Mouse (Mus musculus): ENCODE results near the gene Chit1.

The Chit1 gene

GRCm38 (mm10) chr1:134110979-134111378 is at the start of gene Chit1:
Gene Chit1, plus strand, starts transcription at chr1:134111242.
- DNase-seq (ENCODE audit: low read depth, low spot score), result no peak

- DNase-seq (ENCODE audit: low read depth, low spot score), result no peak
Observed at GRCm38 (mm10) chr1:134061915-134062314, 49.1 kb upstream of the Chit1 start.

DNA sequence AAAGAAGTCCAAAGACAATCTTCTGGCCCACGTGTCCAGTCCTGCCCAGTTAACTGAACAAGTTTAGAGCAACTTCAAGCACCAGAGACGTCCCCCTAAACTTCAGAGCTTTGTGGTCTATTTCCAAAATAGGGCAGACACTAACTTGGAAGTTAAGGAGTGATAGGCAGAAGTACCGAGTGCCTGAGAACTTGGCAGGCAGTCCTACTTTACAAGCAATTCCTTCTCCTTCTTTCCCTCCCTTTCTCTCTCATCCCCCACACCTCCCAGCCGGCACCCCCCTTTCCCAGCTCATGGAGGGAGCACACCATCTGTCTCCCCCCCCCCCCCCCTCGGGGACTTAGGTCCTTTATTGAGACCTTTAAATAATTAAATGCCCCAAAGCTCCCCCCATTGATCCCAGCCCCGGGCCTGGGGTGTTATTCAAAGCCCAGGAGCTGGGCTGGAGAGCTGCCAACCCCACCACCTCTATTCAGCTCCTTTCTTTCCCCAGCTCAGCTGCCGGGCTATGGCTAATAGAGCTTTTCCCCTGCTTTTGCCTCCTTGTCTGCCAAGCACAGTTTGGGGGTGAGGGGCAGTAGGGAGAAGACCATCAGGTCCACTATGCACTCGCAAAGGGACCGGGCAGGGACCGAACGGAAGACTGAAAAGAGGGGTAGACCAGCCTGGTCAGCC is 48.5 kb upstream of the Chit1 start:
- no peak for DNase-seq (ENCODE audit: low read depth, low spot score)

DNA sequence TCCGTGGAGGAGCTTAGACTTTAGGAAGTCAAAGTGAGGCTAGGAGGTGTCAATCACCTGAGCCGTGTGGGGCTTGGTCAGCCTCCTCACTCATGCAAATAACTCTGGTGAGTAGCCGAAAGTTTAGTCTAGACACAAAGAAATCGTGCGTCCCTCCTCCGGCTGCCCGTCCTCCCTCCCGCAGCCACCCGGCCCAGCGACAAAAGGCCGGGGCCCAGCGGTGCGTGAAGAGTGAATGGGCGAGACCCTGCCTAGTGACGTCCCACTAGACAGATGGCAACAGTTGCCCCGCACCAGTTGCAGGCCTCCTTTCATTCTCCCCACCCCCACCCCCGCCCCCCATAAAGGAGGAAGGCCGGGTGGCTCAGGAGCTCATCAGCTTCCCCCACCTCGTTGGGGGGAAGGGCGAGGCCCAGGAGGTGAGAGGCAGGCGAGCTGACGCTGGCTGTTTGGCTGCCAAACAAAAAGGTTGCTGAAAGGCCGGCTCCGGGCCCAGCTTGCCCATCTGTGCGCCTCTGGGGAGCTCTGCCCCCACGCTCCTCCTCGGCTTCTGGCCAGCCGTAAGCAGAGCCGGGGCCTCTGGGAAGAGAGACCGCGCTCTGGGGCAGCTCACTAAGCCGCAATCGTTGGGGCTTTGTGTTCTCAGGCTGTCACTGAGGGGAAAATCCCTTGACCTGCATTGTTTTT is 47.8 kb upstream of the Chit1 start:
- DNase-seq (ENCODE audit: low read depth, low spot score), result no peak

DNA sequence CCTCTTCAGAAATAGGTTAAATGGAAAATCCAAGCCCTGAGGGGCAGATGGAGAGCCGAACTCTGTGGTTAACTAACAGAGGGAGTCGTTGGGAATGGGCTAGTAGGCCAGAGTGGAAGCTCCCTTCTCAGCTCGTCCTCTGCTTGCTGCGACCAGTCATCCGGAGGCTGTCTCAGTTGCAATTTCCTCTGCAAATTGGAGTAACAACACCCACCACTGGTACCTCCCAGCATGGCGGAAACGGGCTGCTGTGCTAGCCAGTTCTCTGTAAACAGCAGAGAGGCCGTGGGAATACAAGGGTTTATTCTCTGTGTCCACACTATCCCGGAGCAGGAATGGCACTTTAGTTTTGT is 47.3 kb upstream of the Chit1 start:
- no peak for DNase-seq (ENCODE audit: low read depth, low spot score)

DNA sequence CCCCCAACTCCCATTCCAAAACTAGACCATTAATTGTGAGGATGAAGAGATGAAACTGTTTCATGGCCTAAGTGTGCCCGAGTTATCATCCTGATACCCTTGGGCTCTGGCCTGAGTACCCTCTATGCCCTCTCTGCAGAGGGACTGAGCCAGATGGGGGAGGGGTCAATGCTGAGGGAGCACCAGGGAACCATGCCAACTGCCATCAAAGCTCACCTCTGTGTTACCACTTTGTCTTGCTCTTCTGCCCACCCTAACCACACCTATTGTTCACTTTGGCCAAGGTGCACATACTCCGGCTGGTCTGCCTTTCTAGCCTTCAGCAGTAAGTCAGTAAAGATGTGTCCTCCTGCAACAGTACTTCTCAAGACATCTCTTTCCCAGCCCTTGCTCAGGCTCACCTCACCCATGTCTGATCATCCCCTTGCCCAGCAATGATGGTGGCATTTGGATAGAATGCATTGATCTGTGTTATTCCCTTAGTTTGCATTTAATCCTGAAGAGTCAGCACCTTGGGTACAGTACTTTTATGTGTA is 46.7 kb upstream of the Chit1 start:
- no peak for DNase-seq (ENCODE audit: low read depth, low spot score)

DNA sequence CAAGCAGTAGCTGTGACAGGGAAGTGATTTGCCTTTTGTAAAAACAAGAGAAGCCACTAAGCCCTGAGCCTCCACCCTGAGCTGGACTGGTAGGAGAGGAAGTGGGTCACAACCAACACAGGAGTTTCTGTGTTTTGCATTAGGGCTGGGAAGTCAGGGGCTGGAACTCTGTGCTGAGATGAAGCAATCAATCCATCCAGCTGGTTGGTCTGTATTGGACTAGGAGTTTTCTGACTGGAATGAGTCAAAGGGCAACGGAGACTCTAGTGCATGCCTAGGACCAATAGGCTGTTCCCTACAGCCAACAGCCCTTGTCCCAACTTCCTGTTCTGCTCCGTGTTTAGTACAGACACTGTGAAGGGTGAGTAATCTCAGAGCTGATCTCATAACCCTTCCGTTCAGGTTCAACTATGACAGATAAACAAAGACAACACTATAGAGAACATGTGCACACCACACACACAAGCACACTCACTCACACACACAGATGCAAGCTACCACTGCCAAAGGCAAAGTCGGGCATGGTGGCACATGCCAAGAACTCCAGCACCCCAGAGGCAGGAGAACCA is 45.7 kb upstream of the Chit1 start:
- no peak for DNase-seq (ENCODE audit: low read depth, low spot score)

DNA sequence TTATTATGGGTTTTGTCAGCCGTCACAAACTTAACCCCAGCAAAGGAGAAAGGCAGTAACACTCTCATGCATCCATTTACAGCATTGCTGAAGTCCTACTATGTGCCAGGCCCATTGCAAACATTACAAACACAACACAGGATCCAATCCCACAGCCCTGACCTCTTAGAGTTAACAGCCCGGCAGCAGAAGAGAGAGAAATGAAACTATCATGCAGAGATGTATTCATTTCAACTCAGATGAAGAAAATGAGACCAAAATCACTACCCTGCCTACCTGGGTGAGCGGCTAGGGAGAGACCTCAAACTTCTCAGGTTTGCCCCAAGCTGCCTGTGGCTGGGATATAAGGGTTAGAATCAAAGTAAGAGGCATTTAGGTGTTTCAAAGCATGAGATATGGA is 44.5 kb upstream of the Chit1 start:
- DNase-seq (ENCODE audit: low read depth, low spot score), result no peak

DNA sequence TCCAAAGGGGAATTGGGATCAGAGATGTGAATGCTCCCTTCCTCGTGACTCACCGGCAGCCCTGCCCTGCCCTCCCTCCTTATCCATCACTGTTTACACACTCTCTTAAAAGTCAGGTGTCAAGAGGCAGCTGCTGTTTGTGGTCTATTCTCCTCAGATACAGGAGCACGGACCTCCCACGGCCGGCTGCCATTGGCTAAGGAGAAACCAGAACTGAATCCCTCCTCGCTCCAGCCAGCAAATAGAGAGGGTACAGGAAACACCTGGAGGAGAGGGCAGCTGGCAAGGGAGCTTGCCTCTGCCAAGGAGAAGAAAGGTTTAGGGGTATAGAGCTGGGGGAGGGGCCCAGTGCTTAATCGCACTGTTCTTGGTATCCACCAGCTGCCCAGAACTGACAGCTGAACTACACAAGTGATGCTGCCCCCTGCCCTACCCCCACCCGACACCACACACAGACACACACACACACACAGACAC is 43.9 kb upstream of the Chit1 start:
- DNase-seq (ENCODE audit: low read depth, low spot score), result no peak

DNA sequence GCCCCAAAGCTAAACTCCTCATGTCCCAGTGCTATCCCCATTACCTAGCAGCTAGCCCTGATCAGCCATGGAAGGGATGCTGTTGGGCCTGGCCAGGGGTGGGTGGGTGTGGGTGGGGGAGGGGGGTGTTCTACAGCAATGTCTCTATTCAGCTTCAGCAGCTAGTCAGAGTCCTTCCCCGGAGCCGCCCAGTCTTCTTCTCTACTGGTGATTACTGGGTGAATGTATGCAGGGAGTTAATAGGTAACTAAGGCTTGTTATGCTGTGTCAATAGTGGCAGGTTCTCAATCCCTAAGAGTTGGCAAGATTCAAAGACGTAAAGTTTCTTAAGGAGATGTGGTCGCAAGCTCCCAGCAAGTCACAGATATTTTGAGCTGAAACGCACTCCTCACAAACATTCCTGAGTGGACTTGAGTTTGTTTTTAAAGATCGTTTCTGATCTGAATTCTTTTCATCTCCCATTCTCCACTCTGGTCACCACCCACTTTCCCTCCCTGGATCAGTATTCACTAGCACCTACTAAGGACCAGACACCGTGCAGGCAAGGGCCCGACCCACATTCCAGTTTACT is 40.9 kb upstream of the Chit1 start:
- no peak for DNase-seq (ENCODE audit: low read depth, low spot score)

- no peak for DNase-seq (ENCODE audit: low read depth, low spot score)
Observed at GRCm38 (mm10) chr1:134071411-134072018, 39.5 kb upstream of the Chit1 start.

- DNase-seq (ENCODE audit: low read depth, low spot score), result no peak
Observed at GRCm38 (mm10) chr1:134073061-134073564, 37.9 kb upstream of the Chit1 start.

GRCm38 (mm10) chr1:134073658-134074057 is 37.4 kb upstream of the Chit1 start:
- DNase-seq (ENCODE audit: low read depth, low spot score), result no peak

- DNase-seq (ENCODE audit: low read depth, low spot score), result no peak
Observed at GRCm38 (mm10) chr1:134074184-134074583, 36.9 kb upstream of the Chit1 start.

DNA sequence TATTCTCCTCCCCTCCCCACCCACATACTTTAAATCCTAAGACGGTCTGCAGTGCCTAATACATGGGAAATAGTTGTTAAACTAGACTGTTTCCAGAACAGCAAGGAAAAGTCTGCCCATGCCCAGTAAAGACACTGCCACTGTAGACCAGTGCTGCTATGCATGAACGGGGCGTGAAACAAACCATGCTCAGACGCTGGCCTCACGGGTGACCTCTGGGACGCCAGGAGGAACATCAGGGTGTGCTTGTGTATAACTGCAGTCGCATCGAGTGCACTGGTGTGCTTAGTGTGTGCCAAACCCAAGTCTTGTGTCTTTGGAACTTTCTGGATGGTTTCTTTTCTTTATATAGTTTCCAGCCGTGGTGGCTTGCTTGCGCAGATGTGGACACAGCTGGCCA is 36.4 kb upstream of the Chit1 start:
- no peak for DNase-seq (ENCODE audit: low read depth, low spot score)

DNA sequence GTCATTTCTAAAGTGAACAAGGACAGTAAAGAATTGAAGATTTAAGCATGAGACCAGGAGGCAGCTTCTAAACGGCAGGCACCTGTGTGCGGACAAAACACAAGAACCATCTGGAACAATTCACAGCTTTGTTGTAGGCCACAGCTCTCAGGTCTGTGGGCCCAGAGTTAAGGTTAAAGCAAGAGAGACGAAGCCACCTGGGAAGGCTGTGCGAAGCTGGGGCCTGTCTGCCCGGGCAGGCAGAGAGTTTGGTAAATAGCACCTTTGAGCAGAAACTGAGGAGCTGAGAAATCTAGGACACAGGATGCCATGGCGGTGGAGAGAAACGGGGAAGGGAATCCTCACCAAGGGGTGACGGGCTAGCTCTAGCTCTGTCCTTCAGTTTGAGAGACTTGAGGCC is 35.5 kb upstream of the Chit1 start:
- DNase-seq (ENCODE audit: low read depth, low spot score), result no peak

GRCm38 (mm10) chr1:134076789-134077188 is 34.3 kb upstream of the Chit1 start:
- DNase-seq (ENCODE audit: low read depth, low spot score), result no peak

DNA sequence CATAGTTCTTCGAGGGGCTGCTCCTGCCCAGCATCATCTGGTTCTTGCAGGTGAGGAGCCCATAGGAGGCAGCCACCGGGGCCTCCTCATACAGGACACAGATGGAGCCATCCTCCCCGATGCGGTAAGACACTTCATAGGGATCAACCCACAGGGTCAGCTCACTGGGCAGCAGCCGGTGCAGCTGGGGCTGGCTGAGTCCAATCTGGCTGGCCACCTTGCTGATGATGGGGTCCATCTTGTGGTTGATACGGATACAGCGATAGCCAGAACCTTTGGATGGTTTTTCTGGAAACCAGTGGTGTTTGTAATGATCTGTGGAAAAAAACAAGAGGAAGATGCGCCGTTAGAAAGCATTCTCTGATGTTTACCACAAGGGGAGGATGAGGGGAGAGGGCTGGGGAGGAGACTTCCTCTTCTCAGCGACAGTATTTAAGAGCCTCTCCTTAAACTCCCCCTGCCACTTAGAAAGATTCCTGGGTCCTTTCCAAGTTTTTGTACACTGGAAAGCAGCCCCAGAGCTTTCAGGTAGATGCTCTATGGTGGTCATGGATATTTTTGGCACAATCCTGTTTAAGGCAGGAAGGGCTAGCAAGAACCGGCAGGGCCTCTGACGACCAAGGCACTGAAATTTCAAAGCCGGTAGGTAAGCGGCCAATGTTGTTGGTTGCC is 33.5 kb upstream of the Chit1 start:
- DNase-seq (ENCODE audit: low read depth, low spot score), result no peak

GRCm38 (mm10) chr1:134078061-134078795 is 32.8 kb upstream of the Chit1 start:
- DNase-seq (ENCODE audit: low read depth, low spot score), result no peak

GRCm38 (mm10) chr1:134078802-134079476 is 32.1 kb upstream of the Chit1 start, which contains the start of gene Btg2:
Gene Btg2, minus strand, starts transcription at chr1:134079120.
- peak; percentile 80 for DNase-seq (ENCODE audit: low read depth, low spot score)
